Mouse (Mus musculus): Measurements from ENCODE around the gene Npffr2. TPM values are rescaled to one million over a fixed set of nuclear protein-coding genes. Genes with fewer than 3 reads are reported as not detected.
"Not testable (repeated sequence)": the region's sequence is repeated elsewhere in the genome, so short reads cannot be mapped to it uniquely, and the experiment has no call there.

Gene Npffr2
- total RNA-seq, 1 experiment: not detected

DNA sequence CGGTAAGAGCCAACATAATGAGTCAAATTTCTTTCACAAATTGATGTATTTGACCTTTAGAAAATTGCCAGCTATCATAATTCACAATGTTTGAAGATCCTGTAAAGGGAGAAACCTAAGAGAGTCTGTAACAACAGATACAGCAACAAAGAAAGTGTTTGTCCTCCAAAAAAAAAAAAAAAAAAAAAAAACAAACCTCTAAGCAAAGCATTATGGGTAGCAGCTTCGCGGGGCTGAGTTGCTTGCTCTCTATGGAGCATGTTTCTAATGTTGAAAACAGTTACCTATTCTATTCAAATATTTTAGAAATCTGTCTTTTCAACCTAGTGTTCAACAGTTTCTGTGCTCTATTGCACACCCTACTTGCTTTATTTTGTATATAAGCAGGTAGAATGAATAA, 15.2 kb downstream of the Npffr2 start:
- Histone ChIP-seq H3K36me3 (ENCODE audit: control insufficient read depth, insufficient read depth, low read length, poor library complexity, severe bottlenecking) (no peaks in the 10 kb centered on the region), H3K4me1 (ENCODE audit: control insufficient read depth in 2 of 2, insufficient read depth in 2 of 2, low read length in 2 of 2, poor library complexity in 1 of 2) (no peaks in the 10 kb centered on the region), H3K9me3 (ENCODE audit: control insufficient read depth, insufficient read depth, low read depth, low read length) (no peaks in the 10 kb centered on the region), H3K27ac (ENCODE audit: insufficient read depth, low read depth, low read length, poor library complexity, severe bottlenecking) (no peak overlapping the region), H3K9ac (ENCODE audit: insufficient read depth, low read depth, low read length, poor library complexity, severe bottlenecking) (no peak overlapping the region), H3K4me3 (ENCODE audit: insufficient read depth in 1 of 2, low read depth in 1 of 2, low read length in 2 of 2, poor library complexity in 1 of 2, severe bottlenecking in 1 of 2) (no peak overlapping the region)
- in situ Hi-C loops (cut with MboI; ENCODE audit: low sequenced_read_pairs in 2 of 2, unreplicated experiment in 2 of 2): no loop called here
- no peak for DNase-seq (ENCODE audit: low read depth, low spot score)
- TF ChIP-seq HCFC1 (IDR thresholded peaks at IDR 0.05; ENCODE audit: borderline replicate concordance, insufficient read depth, low read length) (no peak), ZNF384 (IDR thresholded peaks at IDR 0.05; ENCODE audit: low read depth, low read length) (peak; percentile 68)

DNA sequence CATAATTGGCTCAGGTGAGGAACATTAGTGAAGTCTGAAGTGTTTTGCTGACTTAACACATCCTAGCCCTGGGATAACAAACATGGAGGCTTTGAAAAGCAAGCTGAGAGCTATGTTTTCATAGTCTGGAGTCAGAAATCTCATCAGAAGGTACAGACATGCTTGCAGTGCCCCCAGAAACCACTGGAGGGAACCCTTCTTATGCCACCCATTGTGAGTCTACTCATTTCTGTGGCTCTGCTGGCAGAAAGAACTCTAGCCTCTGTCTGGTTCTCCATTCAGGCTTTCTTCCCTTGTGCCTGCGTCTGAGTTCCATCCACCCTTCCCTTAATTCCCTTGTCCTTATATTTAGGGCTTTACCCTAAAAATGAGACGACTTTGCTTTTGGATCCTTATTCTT, 16.2 kb downstream of the Npffr2 start:
- H3K9ac ChIP-seq (ENCODE audit: insufficient read depth, low read depth, low read length, poor library complexity, severe bottlenecking): no peak overlapping the region
- no peaks in the 10 kb centered on the region for H3K36me3 ChIP-seq (ENCODE audit: control insufficient read depth, insufficient read depth, low read length, poor library complexity, severe bottlenecking)
- TF ChIP-seq MAFK (IDR thresholded peaks at IDR 0.05; ENCODE audit: insufficient read depth, low read depth, low read length) (no peak), ZC3H11A (IDR thresholded peaks at IDR 0.05; ENCODE audit: borderline replicate concordance, low read depth, low read length) (no peak; the same call in 1 of the 2 replicates), HCFC1 (IDR thresholded peaks at IDR 0.05; ENCODE audit: borderline replicate concordance, insufficient read depth, low read length) (no peak), CHD2 (IDR thresholded peaks at IDR 0.05; ENCODE audit: low read depth, low read length) (no peak), ZNF384 (IDR thresholded peaks at IDR 0.05; ENCODE audit: low read depth, low read length) (no peak)
- in situ Hi-C loops (cut with MboI; ENCODE audit: low sequenced_read_pairs in 2 of 2, unreplicated experiment in 2 of 2): no loop called here
- no peaks in the 10 kb centered on the region for H3K4me1 ChIP-seq (ENCODE audit: control insufficient read depth in 2 of 2, insufficient read depth in 2 of 2, low read length in 2 of 2, poor library complexity in 1 of 2)
- H3K9me3 ChIP-seq (ENCODE audit: control insufficient read depth, insufficient read depth, low read depth, low read length): no peaks in the 10 kb centered on the region
- H3K4me3 ChIP-seq (ENCODE audit: insufficient read depth in 1 of 2, low read depth in 1 of 2, low read length in 2 of 2, poor library complexity in 1 of 2, severe bottlenecking in 1 of 2): no peak overlapping the region
- no peak overlapping the region for H3K27ac ChIP-seq (ENCODE audit: insufficient read depth, low read depth, low read length, poor library complexity, severe bottlenecking)
- no peak for DNase-seq (ENCODE audit: low read depth, low spot score)

DNA sequence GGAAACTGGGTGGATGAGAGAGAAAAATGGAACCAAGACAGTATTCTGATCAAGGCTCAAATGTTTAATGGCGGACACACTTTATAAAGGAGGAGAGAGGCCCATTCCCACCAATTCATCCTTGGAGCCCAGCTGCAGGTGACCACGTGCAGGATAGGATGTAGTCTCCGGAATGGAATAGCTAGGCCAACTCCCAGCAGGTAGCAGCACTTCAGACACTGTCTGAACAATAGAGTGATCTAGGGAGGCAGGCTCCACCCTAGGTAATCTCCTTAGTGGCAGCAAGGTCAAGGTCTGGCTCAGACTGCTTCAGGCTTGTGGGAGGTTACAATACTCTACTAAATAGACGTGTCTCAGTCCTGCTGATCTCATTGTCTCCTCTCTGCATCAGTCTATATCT, 31.9 kb downstream of the Npffr2 start:
- in situ Hi-C loops (cut with MboI; ENCODE audit: low sequenced_read_pairs in 2 of 2, unreplicated experiment in 2 of 2); H3K4me3 ChIP-seq (ENCODE audit: insufficient read depth in 1 of 2, low read depth in 1 of 2, low read length in 2 of 2, poor library complexity in 1 of 2, severe bottlenecking in 1 of 2): not testable (repeated sequence)
- peak; percentile 55 for DNase-seq (ENCODE audit: low read depth, low spot score)

DNA sequence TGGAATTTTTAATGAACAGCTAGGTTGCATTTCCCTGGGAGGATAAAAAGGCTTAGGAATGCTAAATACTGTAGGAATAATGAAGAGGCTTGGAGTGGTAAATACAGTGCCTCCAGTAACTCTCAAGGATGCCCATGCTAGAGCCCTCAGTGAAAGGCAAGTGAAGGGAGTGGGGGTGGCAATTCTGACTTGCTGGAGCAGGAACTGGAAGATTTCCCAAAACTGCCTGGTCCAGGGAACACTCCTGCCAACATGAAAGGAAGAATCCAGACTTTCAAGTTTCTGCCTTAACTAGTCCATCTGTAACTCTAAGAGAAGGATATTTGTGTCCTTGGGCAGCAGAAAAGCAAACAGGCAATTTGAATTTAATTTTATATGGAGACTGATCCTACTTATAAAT, 34.2 kb downstream of the Npffr2 start:
- H3K36me3 ChIP-seq (ENCODE audit: control insufficient read depth, insufficient read depth, low read length, poor library complexity, severe bottlenecking): no peaks in the 10 kb centered on the region
- in situ Hi-C loops (cut with MboI; ENCODE audit: low sequenced_read_pairs in 2 of 2, unreplicated experiment in 2 of 2): no loop called here

More for the DNA sequence above, 31.9 kb downstream of the Npffr2 start:
- H3K4me1 ChIP-seq (ENCODE audit: control insufficient read depth in 2 of 2, insufficient read depth in 2 of 2, low read length in 2 of 2, poor library complexity in 1 of 2); H3K9ac ChIP-seq (ENCODE audit: insufficient read depth, low read depth, low read length, poor library complexity, severe bottlenecking); H3K9me3 ChIP-seq (ENCODE audit: control insufficient read depth, insufficient read depth, low read depth, low read length); H3K27ac ChIP-seq (ENCODE audit: insufficient read depth, low read depth, low read length, poor library complexity, severe bottlenecking); H3K36me3 ChIP-seq (ENCODE audit: control insufficient read depth, insufficient read depth, low read length, poor library complexity, severe bottlenecking): not testable (repeated sequence)

DNA sequence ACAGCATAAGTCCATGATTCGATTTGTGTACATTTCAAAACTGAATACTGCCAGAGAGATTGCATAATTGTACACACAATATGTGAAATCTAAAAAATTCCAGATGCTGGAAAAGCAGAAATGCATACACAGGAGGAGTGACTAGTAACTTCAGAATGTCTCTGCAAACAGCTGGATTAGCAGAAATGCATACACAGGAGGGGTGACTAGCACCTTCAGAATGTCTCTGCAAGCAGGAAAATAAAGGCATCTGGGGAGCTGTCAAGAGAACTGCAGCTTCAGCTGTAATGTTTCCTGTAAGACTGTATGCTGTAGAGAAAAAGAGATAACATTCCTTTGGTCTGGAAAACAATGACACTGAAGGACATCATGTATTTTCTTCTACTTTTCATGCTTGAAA, 51.4 kb downstream of the Npffr2 start:
- Histone ChIP-seq H3K36me3 (ENCODE audit: control insufficient read depth, insufficient read depth, low read length, poor library complexity, severe bottlenecking) (no peaks in the 10 kb centered on the region), H3K4me1 (ENCODE audit: control insufficient read depth in 2 of 2, insufficient read depth in 2 of 2, low read length in 2 of 2, poor library complexity in 1 of 2) (no peaks in the 10 kb centered on the region), H3K9ac (ENCODE audit: insufficient read depth, low read depth, low read length, poor library complexity, severe bottlenecking) (no peak overlapping the region), H3K9me3 (ENCODE audit: control insufficient read depth, insufficient read depth, low read depth, low read length) (no peaks in the 10 kb centered on the region), H3K4me3 (ENCODE audit: insufficient read depth in 1 of 2, low read depth in 1 of 2, low read length in 2 of 2, poor library complexity in 1 of 2, severe bottlenecking in 1 of 2) (no peak overlapping the region), H3K27ac (ENCODE audit: insufficient read depth, low read depth, low read length, poor library complexity, severe bottlenecking) (no peak overlapping the region)
- TF ChIP-seq CHD2 (IDR thresholded peaks at IDR 0.05; ENCODE audit: low read depth, low read length) (no peak), ZNF384 (IDR thresholded peaks at IDR 0.05; ENCODE audit: low read depth, low read length) (no peak), HCFC1 (IDR thresholded peaks at IDR 0.05; ENCODE audit: borderline replicate concordance, insufficient read depth, low read length) (no peak), ZC3H11A (IDR thresholded peaks at IDR 0.05; ENCODE audit: borderline replicate concordance, low read depth, low read length) (no peak), MAFK (IDR thresholded peaks at IDR 0.05; ENCODE audit: insufficient read depth, low read depth, low read length) (no peak)
- in situ Hi-C loops (cut with MboI; ENCODE audit: low sequenced_read_pairs in 2 of 2, unreplicated experiment in 2 of 2): no loop called here
- DNase-seq (ENCODE audit: low read depth, low spot score): no peak

More for the DNA sequence above, 34.2 kb downstream of the Npffr2 start:
- no peak overlapping the region for H3K27ac ChIP-seq (ENCODE audit: insufficient read depth, low read depth, low read length, poor library complexity, severe bottlenecking)
- no peak overlapping the region for H3K9ac ChIP-seq (ENCODE audit: insufficient read depth, low read depth, low read length, poor library complexity, severe bottlenecking)
- H3K4me3 ChIP-seq (ENCODE audit: insufficient read depth in 1 of 2, low read depth in 1 of 2, low read length in 2 of 2, poor library complexity in 1 of 2, severe bottlenecking in 1 of 2): no peak overlapping the region
- H3K9me3 ChIP-seq (ENCODE audit: control insufficient read depth, insufficient read depth, low read depth, low read length): no peaks in the 10 kb centered on the region
- H3K4me1 ChIP-seq (ENCODE audit: control insufficient read depth in 2 of 2, insufficient read depth in 2 of 2, low read length in 2 of 2, poor library complexity in 1 of 2): peaks cover 0 to 3% of the 10 kb centered on the region in 2 experiments; a peak in 1 of 4 replicates
- no peak for DNase-seq (ENCODE audit: low read depth, low spot score)
- TF ChIP-seq ZC3H11A (IDR thresholded peaks at IDR 0.05; ENCODE audit: borderline replicate concordance, low read depth, low read length): no peak
- no peak for TF ChIP-seq HCFC1 (IDR thresholded peaks at IDR 0.05; ENCODE audit: borderline replicate concordance, insufficient read depth, low read length)
- no peak for TF ChIP-seq ZNF384 (IDR thresholded peaks at IDR 0.05; ENCODE audit: low read depth, low read length)
- TF ChIP-seq CHD2 (IDR thresholded peaks at IDR 0.05; ENCODE audit: low read depth, low read length): no peak
- TF ChIP-seq MAFK (IDR thresholded peaks at IDR 0.05; ENCODE audit: insufficient read depth, low read depth, low read length): no peak
